Mouse (Mus musculus) embryonic facial prominence, embryonic 10.5 days (tissue): Measurements from ENCODE around the gene 4930539E08Rik. TPM values are rescaled to one million over a fixed set of nuclear protein-coding genes. Genes with fewer than 3 reads are reported as not detected.

Source experiments
- DNase-seq: peaks from one replicate; pipeline ENCODE4 v3.0.0-alpha.2; 2017; ENCODE audit warnings: low spot score
- H3K27ac ChIP-seq: fragments of 300-500 bp; sonication (generic); replicated peaks from 2 replicates; pipeline ENCODE4 v1.5.1; 2016; ENCODE audit warnings: mild to moderate bottlenecking
- H3K27me3 ChIP-seq: fragments of 300-500 bp; sonication (generic); replicated peaks from 2 replicates; pipeline ENCODE4 v1.6.1; 2016; ENCODE audit warnings: low read depth, mild to moderate bottlenecking; ENCODE audit not compliant: poor library complexity, severe bottlenecking
- H3K36me3 ChIP-seq: fragments of 300-500 bp; sonication (generic); replicated peaks from 2 replicates; pipeline ENCODE4 v1.6.1; 2016; ENCODE audit warnings: mild to moderate bottlenecking, moderate library complexity
- H3K4me1 ChIP-seq: fragments of 300-500 bp; sonication (generic); 2 replicates; pipeline ENCODE4 v1.6.1; 2016
- H3K4me3 ChIP-seq: fragments of 300-500 bp; sonication (generic); 2 replicates; pipeline ENCODE4 v1.5.1; 2016; ENCODE audit warnings: mild to moderate bottlenecking, moderate library complexity
- H3K9me3 ChIP-seq: fragments of 300-500 bp; sonication (generic); 2 replicates; pipeline ENCODE4 v1.6.1; 2016; ENCODE audit warnings: mild to moderate bottlenecking
- WGBS: fragments of 180-500 bp; shearing (Covaris S2); methylation state at CpG from one replicate; pipeline ENCODE4 v1.1.7; 2016; 5-methylcytosine and 5-hydroxymethylcytosine counted together
- polyA plus RNA-seq: library from polyadenylated mRNA; unstranded; fragments of >200 nt; fragmentation: Nextera tagmentation; extraction: Ambion mirVana; gene quantifications from 2 replicates; pipeline ENCODE4 v1.2.1, GENCODE M21; 2016

Gene 4930539E08Rik
- 0.10 and 0.17 TPM in 2 replicates for polyA plus RNA-seq

DNA sequence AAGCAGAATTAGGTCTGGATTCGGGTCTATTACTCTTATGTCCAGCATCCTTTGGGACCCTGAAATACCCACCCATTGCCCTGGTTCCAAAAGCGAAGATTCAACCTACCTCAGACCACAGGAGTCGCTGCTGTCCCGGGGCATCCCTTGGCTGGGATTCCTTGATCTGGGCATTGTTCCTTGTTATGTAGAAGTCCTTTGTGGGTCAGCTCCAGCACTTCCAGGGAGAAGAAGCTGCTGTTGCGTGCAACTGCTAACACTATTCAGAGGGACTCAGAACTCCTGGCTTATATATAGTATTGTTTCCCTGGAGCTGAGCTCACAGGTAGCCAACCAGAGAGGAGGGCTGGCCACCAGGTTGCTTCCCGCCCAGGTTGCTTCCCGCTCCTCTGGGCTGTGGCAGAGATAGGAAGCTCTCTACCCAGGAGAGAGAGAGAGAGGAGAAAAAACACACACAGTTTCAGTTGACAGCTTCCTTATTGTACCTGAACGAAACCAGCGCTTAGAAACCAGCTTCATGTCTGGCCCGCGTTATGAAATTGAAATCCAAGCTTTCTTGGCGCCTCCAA lies at the start of gene 4930539E08Rik:
Gene 4930539E08Rik, minus strand, starts transcription at position 265 of the 569 bp plus-strand sequence.
- Histone ChIP-seq H3K27me3 (peaks cover 6% of the 10 kb centered on the region), H3K9me3 (no peaks in the 10 kb centered on the region), H3K4me3 (no peak within 1 kb of the TSS), H3K4me1 (peaks cover 2% of the 10 kb centered on the region), H3K27ac (no peak within 1 kb of the TSS), H3K36me3 (no peaks in the 10 kb centered on the region)
- WGBS = 65% methylated on average over 12 of the region's 12 CpGs
- no peak for DNase-seq

DNA sequence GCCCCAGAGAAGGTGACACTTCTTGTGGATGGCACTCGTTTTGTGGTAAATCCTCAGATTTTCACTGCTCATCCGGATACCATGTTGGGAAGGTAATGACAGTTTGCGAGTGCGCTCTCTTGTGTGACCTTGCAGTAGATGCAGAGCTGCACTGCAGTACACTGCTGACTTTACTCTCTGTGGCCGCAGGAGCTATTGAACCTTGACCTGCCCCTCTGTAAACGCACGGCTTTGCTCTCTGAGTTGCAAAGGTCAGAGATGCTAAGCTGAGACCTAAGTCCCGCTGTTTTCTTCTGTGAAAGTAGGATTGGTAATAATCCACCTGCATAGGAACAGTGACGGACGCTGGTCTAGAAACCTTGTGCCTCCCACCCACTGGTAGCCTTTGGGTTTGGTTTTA lies 46.5 kb upstream of the 4930539E08Rik start:
- Histone ChIP-seq H3K4me3 (no peak overlapping the region), H3K4me1 (no peaks in the 10 kb centered on the region), H3K9me3 (peaks cover 1% of the 10 kb centered on the region; the same call in 1 of the 2 replicates), H3K27ac (no peak overlapping the region), H3K36me3 (peaks cover 95% of the 10 kb centered on the region), H3K27me3 (no peaks in the 10 kb centered on the region)
- WGBS = 85% methylated on average over 10 of the region's 10 CpGs
- no peak for DNase-seq

- Histone ChIP-seq H3K36me3 (peaks cover 95% of the 10 kb centered on the region), H3K27me3 (no peaks in the 10 kb centered on the region), H3K4me3 (no peak overlapping the region), H3K27ac (no peak overlapping the region), H3K9me3 (peaks cover 7% of the 10 kb centered on the region; the same call in 1 of the 2 replicates), H3K4me1 (no peaks in the 10 kb centered on the region)
- WGBS = 82% methylated on average over 10 of the region's 10 CpGs
- DNase-seq = no peak
These were observed 45.5 kb upstream of the 4930539E08Rik start for GRCm38 (mm10) chr17:28960597-28960996.

- WGBS = 97% methylated on average over 9 of the region's 9 CpGs
- peaks cover 7% of the 10 kb centered on the region; the same call in 1 of the 2 replicates for H3K9me3 ChIP-seq
- H3K4me1 ChIP-seq = peaks cover 26% of the 10 kb centered on the region
- H3K27ac ChIP-seq = no peak overlapping the region
- H3K4me3 ChIP-seq = peak overlapping the region; percentile 78
- DNase-seq = no peak
- H3K36me3 ChIP-seq = peaks cover 52% of the 10 kb centered on the region
- H3K27me3 ChIP-seq = no peaks in the 10 kb centered on the region
These were observed 39.3 kb upstream of the 4930539E08Rik start for GRCm38 (mm10) chr17:28954416-28954815.

DNA sequence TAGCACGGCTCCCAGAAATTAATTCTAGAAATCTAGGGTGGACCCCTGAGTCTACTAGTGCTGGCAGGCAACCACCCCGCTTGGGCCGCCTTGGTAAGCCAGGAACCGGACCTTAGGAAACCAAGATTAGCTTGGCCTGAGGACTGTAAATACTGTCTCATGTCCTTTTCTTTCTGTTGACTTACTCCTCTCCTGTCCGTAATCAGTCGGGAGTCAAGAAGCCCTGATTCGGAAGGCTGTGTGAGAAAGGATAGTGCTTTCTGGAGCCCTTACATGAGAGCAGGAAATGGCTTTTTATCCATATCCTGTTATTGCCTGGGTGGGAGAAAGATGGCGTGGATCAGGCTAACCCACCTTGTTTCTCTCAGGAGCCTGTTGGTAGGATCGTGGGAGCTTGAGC lies 38.1 kb upstream of the 4930539E08Rik start:
- WGBS = 32% methylated on average over 9 of the region's 9 CpGs
- Histone ChIP-seq H3K27me3 (no peaks in the 10 kb centered on the region), H3K4me1 (peaks cover 26% of the 10 kb centered on the region), H3K27ac (peak overlapping the region; percentile 99), H3K9me3 (peaks cover 7% of the 10 kb centered on the region; the same call in 1 of the 2 replicates), H3K4me3 (peak overlapping the region; percentile 78), H3K36me3 (peaks cover 40% of the 10 kb centered on the region)
- no peak for DNase-seq

DNA sequence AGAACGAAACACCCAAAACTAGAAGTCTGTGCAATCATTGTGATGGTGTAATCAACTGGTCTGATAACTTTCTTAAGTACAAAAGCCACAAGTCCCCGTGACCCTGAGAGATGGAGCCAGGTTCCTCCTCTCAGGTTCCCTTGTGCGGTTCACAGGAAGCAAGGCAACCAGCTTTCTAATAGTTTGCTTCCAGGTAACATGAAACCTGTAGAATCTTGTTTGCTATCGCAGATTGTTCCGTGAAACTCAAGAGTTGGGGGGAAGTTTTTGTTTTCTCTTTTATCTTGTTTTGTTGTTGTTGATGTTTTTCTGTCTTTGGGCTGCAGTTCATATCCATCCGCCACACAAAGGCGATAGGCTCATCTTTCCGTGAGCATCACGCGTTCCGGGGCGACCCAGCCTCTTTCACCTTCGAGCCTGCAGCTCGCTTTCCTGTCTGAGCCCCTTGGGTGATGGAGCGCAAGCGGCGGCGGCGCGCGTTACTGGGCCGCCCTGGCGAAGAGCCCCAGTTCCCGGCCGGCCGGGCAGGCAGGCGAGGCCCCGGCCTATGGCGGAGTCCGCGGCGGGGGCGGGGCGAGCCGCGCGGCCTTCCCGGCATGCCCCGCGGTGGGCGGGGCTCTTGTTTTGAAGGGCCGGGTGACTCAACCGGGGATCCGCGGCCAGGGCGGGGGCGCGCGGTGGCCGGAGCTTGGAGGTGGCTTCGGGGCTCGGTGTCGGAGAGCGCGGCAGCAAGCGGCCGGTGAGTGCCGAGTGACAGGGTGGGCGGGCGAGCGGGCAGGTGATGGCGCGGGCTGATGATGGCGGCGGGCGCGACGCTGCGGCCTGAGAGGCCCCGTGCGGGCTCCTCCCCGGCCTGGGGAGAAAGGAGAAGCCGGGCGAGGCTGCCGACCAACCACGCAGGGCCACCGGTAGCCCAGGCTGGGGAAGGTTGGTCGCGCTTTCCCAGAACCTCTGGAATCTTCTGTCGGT lies 37.0 kb upstream of the 4930539E08Rik start, which contains the start of gene Kctd20:
Gene Kctd20, plus strand, starts transcription at position 120 of the 969 bp plus-strand sequence.
- H3K27me3 ChIP-seq = no peaks in the 10 kb centered on the region
- peaks cover 26% of the 10 kb centered on the region for H3K4me1 ChIP-seq
- peaks cover 12% of the 10 kb centered on the region; the same call in 1 of the 2 replicates for H3K9me3 ChIP-seq
- peak; percentile 95 for DNase-seq
- peak within 1 kb of the TSS; percentile 99 for H3K27ac ChIP-seq
- H3K36me3 ChIP-seq = peaks cover 30% of the 10 kb centered on the region
- WGBS = under 1% methylated on average over 79 of the region's 80 CpGs
- peak within 1 kb of the TSS; percentile 78 for H3K4me3 ChIP-seq

GRCm38 (mm10) chr17:28950751-28951150 lies 35.6 kb upstream of the 4930539E08Rik start:
- Histone ChIP-seq H3K36me3 (peaks cover 17% of the 10 kb centered on the region), H3K9me3 (peaks cover 7% of the 10 kb centered on the region; the same call in 1 of the 2 replicates), H3K4me1 (peaks cover 26% of the 10 kb centered on the region), H3K27me3 (no peaks in the 10 kb centered on the region), H3K4me3 (no peak overlapping the region), H3K27ac (peak overlapping the region; percentile 99; the same call in 1 of the 2 replicates)
- DNase-seq = no peak
- 75% methylated on average over 4 of the region's 4 CpGs for WGBS

DNA sequence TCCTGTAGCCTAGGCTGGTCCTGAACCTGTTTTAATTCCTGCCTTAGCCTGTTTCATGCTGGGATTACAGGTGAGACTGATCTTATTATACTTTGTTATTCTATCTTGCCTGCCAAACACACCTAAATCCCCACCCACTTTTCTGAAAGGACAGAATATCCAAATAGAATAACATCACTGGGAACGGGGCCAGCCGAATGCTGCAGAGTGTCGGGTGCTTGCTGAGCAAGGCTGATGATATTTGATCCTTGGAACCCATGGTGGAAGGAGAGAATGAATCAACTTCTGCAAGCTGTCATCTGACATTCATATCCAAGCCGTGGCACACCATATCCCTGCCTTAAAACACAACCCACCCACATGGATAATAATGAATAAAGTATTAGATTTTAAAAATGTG lies 33.5 kb upstream of the 4930539E08Rik start:
- Histone ChIP-seq H3K27me3 (no peaks in the 10 kb centered on the region), H3K36me3 (no peaks in the 10 kb centered on the region), H3K27ac (no peak overlapping the region), H3K4me1 (peaks cover 17% of the 10 kb centered on the region), H3K4me3 (no peak overlapping the region), H3K9me3 (peaks cover 7% of the 10 kb centered on the region; the same call in 1 of the 2 replicates)
- DNase-seq = no peak
- 77% methylated on average over 4 of the region's 4 CpGs for WGBS

GRCm38 (mm10) chr17:28947011-28947939 lies 32.2 kb upstream of the 4930539E08Rik start:
- Histone ChIP-seq H3K4me1 (peaks cover 11% of the 10 kb centered on the region), H3K9me3 (peaks cover 7% of the 10 kb centered on the region; the same call in 1 of the 2 replicates), H3K27ac (no peak overlapping the region), H3K27me3 (no peaks in the 10 kb centered on the region), H3K36me3 (no peaks in the 10 kb centered on the region), H3K4me3 (no peak overlapping the region)
- 92% methylated on average over 19 of the region's 19 CpGs for WGBS
- DNase-seq = no peak

DNA sequence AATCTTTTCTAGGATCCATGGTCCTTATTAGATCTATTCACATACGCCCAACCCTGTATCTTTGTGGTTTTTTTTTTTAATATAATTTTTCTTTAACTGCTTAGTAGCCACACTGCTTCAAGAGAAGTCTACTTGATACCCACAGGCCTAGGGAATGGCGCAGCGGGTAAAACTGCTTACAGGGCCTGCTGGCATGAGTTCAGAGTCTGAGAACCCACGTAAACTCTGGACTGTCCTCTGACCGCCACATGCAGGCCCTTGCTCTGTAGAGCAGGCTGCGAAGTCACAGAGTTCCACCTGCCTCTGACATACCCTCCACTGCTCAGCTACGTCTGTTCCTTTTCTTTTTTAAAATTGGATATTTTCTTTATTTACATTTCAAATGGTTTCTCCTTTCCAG lies 29.4 kb upstream of the 4930539E08Rik start:
- H3K4me3 ChIP-seq = no peak overlapping the region
- no peaks in the 10 kb centered on the region for H3K27me3 ChIP-seq
- WGBS = 90% methylated on average over 7 of the region's 7 CpGs
- no peak for DNase-seq
- no peak overlapping the region for H3K27ac ChIP-seq
- no peaks in the 10 kb centered on the region for H3K4me1 ChIP-seq
- H3K9me3 ChIP-seq = peaks cover 13% of the 10 kb centered on the region
- no peaks in the 10 kb centered on the region for H3K36me3 ChIP-seq

DNA sequence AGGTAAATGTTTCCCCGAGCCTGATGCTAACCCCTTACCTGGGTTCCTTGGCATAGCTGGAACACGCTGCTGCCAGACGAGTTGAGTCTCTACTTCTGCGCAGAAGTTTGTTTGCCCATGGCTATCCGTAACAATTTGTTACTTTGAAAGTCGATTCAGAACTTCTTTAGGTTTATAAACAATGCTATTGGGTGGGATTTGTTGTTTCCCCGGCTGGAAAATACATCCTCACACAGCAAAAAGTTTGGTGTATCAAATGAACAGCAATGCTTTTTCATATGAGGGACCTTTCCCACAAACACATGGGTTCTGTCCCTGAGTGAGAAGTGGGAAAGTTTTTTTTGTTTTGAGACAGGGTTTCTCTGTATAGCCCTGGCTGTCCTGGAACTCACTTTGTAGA lies 28.6 kb upstream of the 4930539E08Rik start, which contains the start of gene Pxt1:
Gene Pxt1, minus strand, starts transcription at position 101 of the 400 bp plus-strand sequence.
- Histone ChIP-seq H3K36me3 (no peaks in the 10 kb centered on the region), H3K4me3 (no peak within 1 kb of the TSS), H3K4me1 (no peaks in the 10 kb centered on the region), H3K27ac (no peak within 1 kb of the TSS), H3K27me3 (no peaks in the 10 kb centered on the region), H3K9me3 (peaks cover 13% of the 10 kb centered on the region)
- 92% methylated on average over 7 of the region's 7 CpGs for WGBS
- DNase-seq = no peak
